Mouse (Mus musculus) forebrain, embryonic 10.5 days (tissue): Measurements from ENCODE around the gene Gpr39. TPM values are rescaled to one million over a fixed set of nuclear protein-coding genes. Genes with fewer than 3 reads are reported as not detected.

Source experiments
- DNase-seq: peaks from one replicate; pipeline ENCODE4 v3.0.0-alpha.2; 2017; ENCODE audit warnings: low spot score; ENCODE audit errors: extremely low spot score
- H3K27ac ChIP-seq: fragments of 300-500 bp; sonication (generic); 2 replicates; pipeline ENCODE4 v1.5.1; 2016; ENCODE audit warnings: mild to moderate bottlenecking
- H3K27me3 ChIP-seq: fragments of 300-500 bp; sonication (generic); 2 replicates; pipeline ENCODE4 v1.6.1; 2016; ENCODE audit warnings: mild to moderate bottlenecking; ENCODE audit not compliant: poor library complexity, severe bottlenecking
- H3K36me3 ChIP-seq: fragments of 300-500 bp; sonication (generic); replicated peaks from 2 replicates; pipeline ENCODE4 v1.6.1; 2016; ENCODE audit warnings: mild to moderate bottlenecking, moderate library complexity
- H3K4me1 ChIP-seq: fragments of 300-500 bp; sonication (generic); 2 replicates; pipeline ENCODE4 v1.6.1; 2016
- H3K4me3 ChIP-seq: fragments of 300-500 bp; sonication (generic); 2 replicates; pipeline ENCODE4 v1.5.1; 2016; ENCODE audit warnings: mild to moderate bottlenecking, moderate library complexity
- H3K9me3 ChIP-seq: fragments of 300-500 bp; sonication (generic); 2 replicates; pipeline ENCODE4 v1.6.1; 2016; ENCODE audit warnings: mild to moderate bottlenecking, moderate library complexity
- WGBS: fragments of 180-500 bp; shearing (Covaris S2); methylation state at CpG from one replicate; pipeline ENCODE4 v1.1.7; 2016; 5-methylcytosine and 5-hydroxymethylcytosine counted together
- polyA plus RNA-seq: library from polyadenylated mRNA; unstranded; fragments of >200 nt; fragmentation: Nextera tagmentation; extraction: Ambion mirVana; gene quantifications from 2 replicates; pipeline ENCODE4 v1.2.1, GENCODE M21; 2016

The Gpr39 gene
- polyA plus RNA-seq, 1 experiment from 2014 or later, result not detected

- WGBS, result 84% methylated on average over 5 of the region's 5 CpGs
- H3K27me3 ChIP-seq, result no peaks in the 10 kb centered on the region
- no peaks in the 10 kb centered on the region for H3K36me3 ChIP-seq
- DNase-seq, result no peak
- no peak overlapping the region for H3K27ac ChIP-seq
- H3K9me3 ChIP-seq, result no peaks in the 10 kb centered on the region
- H3K4me3 ChIP-seq, result no peak overlapping the region
- H3K4me1 ChIP-seq, result peaks cover 9% of the 10 kb centered on the region
Observed at GRCm38 (mm10) chr1:125858631-125859030, 181.8 kb downstream of the Gpr39 start.

- DNase-seq, result no peak
- 39% methylated on average over 7 of the region's 7 CpGs for WGBS
- peaks cover 8% of the 10 kb centered on the region for H3K4me1 ChIP-seq
- H3K36me3 ChIP-seq, result no peaks in the 10 kb centered on the region
- H3K27me3 ChIP-seq, result no peaks in the 10 kb centered on the region
- H3K9me3 ChIP-seq, result no peaks in the 10 kb centered on the region
- H3K4me3 ChIP-seq, result no peak overlapping the region
- no peak overlapping the region for H3K27ac ChIP-seq
Observed at GRCm38 (mm10) chr1:125870056-125870455, 193.3 kb downstream of the Gpr39 start.

- DNase-seq, result no peak
- no peak overlapping the region for H3K4me3 ChIP-seq
- 57% methylated on average over 9 of the region's 9 CpGs for WGBS
- peaks cover 13% of the 10 kb centered on the region for H3K4me1 ChIP-seq
- peak overlapping the region; percentile 58; the same call in 1 of the 2 replicates for H3K27ac ChIP-seq
- no peaks in the 10 kb centered on the region for H3K36me3 ChIP-seq
- no peaks in the 10 kb centered on the region for H3K27me3 ChIP-seq
- no peaks in the 10 kb centered on the region for H3K9me3 ChIP-seq
Observed at GRCm38 (mm10) chr1:125893158-125893557, 216.4 kb downstream of the Gpr39 start.

GRCm38 (mm10) chr1:125910211-125910870 is 233.5 kb downstream of the Gpr39 start:
- 15% methylated on average over 14 of the region's 14 CpGs for WGBS
- peak overlapping the region; percentile 64 for H3K4me3 ChIP-seq

GRCm38 (mm10) chr1:125910871-125911265 is 234.1 kb downstream of the Gpr39 start:
- peaks cover 96% of the 10 kb centered on the region for H3K27me3 ChIP-seq
- H3K4me1 ChIP-seq, result peaks cover 33% of the 10 kb centered on the region
- H3K36me3 ChIP-seq, result no peaks in the 10 kb centered on the region
- no peak overlapping the region for H3K27ac ChIP-seq
- peak; percentile 23 for DNase-seq
- peak overlapping the region; percentile 64 for H3K4me3 ChIP-seq
- H3K9me3 ChIP-seq, result no peaks in the 10 kb centered on the region
- WGBS, result 1% methylated on average over 9 of the region's 9 CpGs

More at GRCm38 (mm10) chr1:125910211-125910870, 233.5 kb downstream of the Gpr39 start:
- Histone ChIP-seq H3K27me3 (peaks cover 94% of the 10 kb centered on the region), H3K9me3 (no peaks in the 10 kb centered on the region), H3K4me1 (peaks cover 33% of the 10 kb centered on the region), H3K36me3 (no peaks in the 10 kb centered on the region), H3K27ac (no peak overlapping the region)
- DNase-seq, result peak; percentile 30

GRCm38 (mm10) chr1:125911337-125911900 is 234.6 kb downstream of the Gpr39 start:
- peak; percentile 43 for DNase-seq
- WGBS, result under 1% methylated on average over 35 of the region's 35 CpGs
- no peaks in the 10 kb centered on the region for H3K9me3 ChIP-seq
- no peaks in the 10 kb centered on the region for H3K36me3 ChIP-seq
- peak overlapping the region; percentile 22 for H3K27ac ChIP-seq
- peak overlapping the region; percentile 64 for H3K4me3 ChIP-seq
- H3K4me1 ChIP-seq, result peaks cover 33% of the 10 kb centered on the region
- H3K27me3 ChIP-seq, result peaks cover 96% of the 10 kb centered on the region

GRCm38 (mm10) chr1:125911901-125912445 is 235.2 kb downstream of the Gpr39 start:
- H3K4me3 ChIP-seq, result peak overlapping the region; percentile 64

GRCm38 (mm10) chr1:125912601-125913600 is 236.1 kb downstream of the Gpr39 start, which contains the start of gene Lypd1:
Lypd1 (minus strand) TSS chr1:125913101.
- 5% methylated on average over 30 of the region's 30 CpGs for WGBS
- Histone ChIP-seq H3K9me3 (no peaks in the 10 kb centered on the region), H3K4me3 (peak within 1 kb of the TSS; percentile 64), H3K4me1 (peaks cover 33% of the 10 kb centered on the region), H3K36me3 (no peaks in the 10 kb centered on the region), H3K27ac (0 out of 2 replicates have a peak within 1 kb of the TSS, but pooled peaks have one; percentile 22), H3K27me3 (peaks cover 84% of the 10 kb centered on the region)
- peak; percentile 22 for DNase-seq

More at GRCm38 (mm10) chr1:125911901-125912445, 235.2 kb downstream of the Gpr39 start:
- WGBS, result under 1% methylated on average over 42 of the region's 43 CpGs
- H3K4me1 ChIP-seq, result peaks cover 33% of the 10 kb centered on the region
- H3K9me3 ChIP-seq, result no peaks in the 10 kb centered on the region
- peaks cover 92% of the 10 kb centered on the region for H3K27me3 ChIP-seq
- H3K36me3 ChIP-seq, result no peaks in the 10 kb centered on the region
- H3K27ac ChIP-seq, result peak overlapping the region; percentile 22; the same call in 1 of the 2 replicates
- DNase-seq, result peak; percentile 34

GRCm38 (mm10) chr1:125920696-125921095 is 243.9 kb downstream of the Gpr39 start:
- no peak for DNase-seq
- H3K4me1 ChIP-seq, result peaks cover 4% of the 10 kb centered on the region; the same call in 1 of the 2 replicates

GRCm38 (mm10) chr1:125923062-125923461 is 246.3 kb downstream of the Gpr39 start:
- no peaks in the 10 kb centered on the region for H3K36me3 ChIP-seq
- 87% methylated on average over 2 of the region's 2 CpGs for WGBS
- H3K27me3 ChIP-seq, result no peaks in the 10 kb centered on the region
- H3K27ac ChIP-seq, result no peak overlapping the region
- peaks cover 4% of the 10 kb centered on the region; the same call in 1 of the 2 replicates for H3K4me1 ChIP-seq
- peaks cover 13% of the 10 kb centered on the region; the same call in 1 of the 2 replicates for H3K9me3 ChIP-seq
- H3K4me3 ChIP-seq, result no peak overlapping the region
- DNase-seq, result no peak

More at GRCm38 (mm10) chr1:125920696-125921095, 243.9 kb downstream of the Gpr39 start:
- no peak overlapping the region for H3K27ac ChIP-seq
- no peaks in the 10 kb centered on the region for H3K36me3 ChIP-seq
- H3K9me3 ChIP-seq, result peaks cover 13% of the 10 kb centered on the region; the same call in 1 of the 2 replicates
- H3K27me3 ChIP-seq, result peaks cover 7% of the 10 kb centered on the region
- WGBS, result 95% methylated on average over 3 of the region's 3 CpGs
- H3K4me3 ChIP-seq, result no peak overlapping the region
